Mouse (Mus musculus) ES-Bruce4 (cell line): ENCODE data around the gene Gabra2. TPM values are rescaled to one million over a fixed set of nuclear protein-coding genes. Genes with fewer than 3 reads are reported as not detected.

Source experiments
- H3K27ac ChIP-seq: 2 replicates; pipeline ENCODE4 v1.5.1; 2012; ENCODE audit warnings: low read length, inconsistent platforms; ENCODE audit not compliant: insufficient read depth
- H3K27me3 ChIP-seq: 2 replicates; pipeline ENCODE4 v1.6.1; 2012; ENCODE audit warnings: mild to moderate bottlenecking, low read length, inconsistent platforms; ENCODE audit not compliant: control insufficient read depth, poor library complexity, insufficient read depth, severe bottlenecking
- H3K36me3 ChIP-seq: 2 replicates; pipeline ENCODE4 v1.6.1; 2012; ENCODE audit warnings: inconsistent platforms, mild to moderate bottlenecking, low read length, moderate library complexity; ENCODE audit not compliant: control insufficient read depth, poor library complexity, insufficient read depth, severe bottlenecking
- H3K4me1 ChIP-seq: one replicate; pipeline ENCODE4 v1.8.1; 2011; ENCODE audit warnings: low read length; ENCODE audit not compliant: control insufficient read depth, insufficient read depth
- H3K4me3 ChIP-seq: 2 replicates; pipeline ENCODE4 v1.5.1; 2011; ENCODE audit warnings: low read depth, mild to moderate bottlenecking, low read length
- H3K9ac ChIP-seq: 2 replicates; pipeline ENCODE4 v1.6.1; 2012; ENCODE audit warnings: low read depth, mild to moderate bottlenecking, inconsistent platforms; ENCODE audit not compliant: poor library complexity, severe bottlenecking
- H3K9me3 ChIP-seq: replicated peaks from 2 replicates; pipeline ENCODE4 v1.6.1; 2012; ENCODE audit warnings: mild to moderate bottlenecking, low read length, inconsistent platforms; ENCODE audit not compliant: control insufficient read depth, poor library complexity, insufficient read depth, severe bottlenecking
- CTCF ChIP-seq: IDR thresholded peaks from one replicate; pipeline ENCODE4 v1.8.1; 2011; ENCODE audit warnings: low read depth, low read length
- EP300 ChIP-seq: IDR thresholded peaks from 2 replicates; pipeline ENCODE4 v1.6.1; 2011; ENCODE audit warnings: low read depth, low read length; ENCODE audit not compliant: insufficient read depth
- POLR2A ChIP-seq: IDR thresholded peaks from one replicate; pipeline ENCODE4 v1.8.1; 2011; ENCODE audit warnings: low read length; ENCODE audit not compliant: insufficient read depth
- polyA plus RNA-seq: library from polyadenylated mRNA; stranded (reverse); fragments of >200 nt; gene quantifications from 2 replicates; pipeline ENCODE4 v1.2.4, GENCODE M21; 2011; ENCODE audit warnings: low read depth; ENCODE audit not compliant: missing spikeins, insufficient read depth, insufficient read length

The Gabra2 gene
- polyA plus RNA-seq, 1 experiment = not detected

DNA sequence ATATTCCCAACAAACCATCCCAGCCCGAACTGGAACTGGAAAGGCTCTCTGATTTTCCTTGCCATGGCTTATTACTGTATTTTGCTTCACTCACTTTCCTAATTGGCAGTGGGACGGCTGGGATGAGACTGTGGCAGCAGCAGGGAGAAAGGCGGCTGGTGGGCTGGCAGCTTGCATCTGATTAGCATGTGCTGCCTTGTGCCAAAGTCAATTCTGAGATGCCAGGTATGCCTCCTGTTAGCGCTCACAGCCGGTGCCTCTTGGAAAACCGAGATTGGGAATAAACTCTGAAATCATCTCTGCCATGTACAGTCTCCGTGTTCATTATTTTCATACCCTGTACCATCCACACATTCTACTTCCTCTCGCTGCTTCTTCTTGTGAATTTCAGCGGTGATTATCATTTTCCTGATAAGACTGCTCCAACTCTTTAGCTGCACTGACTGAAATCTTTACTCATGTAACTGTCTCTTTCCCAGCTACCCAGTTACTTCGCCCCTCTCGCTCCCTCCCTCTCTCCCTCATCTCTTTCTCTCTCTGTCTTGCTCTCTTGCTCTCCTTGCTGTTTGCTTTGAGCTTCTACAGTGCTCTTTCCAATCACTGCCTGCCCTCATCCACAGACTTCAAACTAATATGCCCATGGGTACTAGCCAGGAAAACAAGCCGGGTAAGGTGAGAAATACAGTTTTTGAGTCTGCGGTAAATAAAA is 99.9 kb downstream of the Gabra2 start:
- no peak for TF ChIP-seq CTCF
- TF ChIP-seq EP300 = no peak
- no peak for TF ChIP-seq POLR2A
- Histone ChIP-seq H3K27ac (no peak overlapping the region), H3K9ac (no peak overlapping the region), H3K9me3 (no peaks in the 10 kb centered on the region), H3K4me3 (no peak overlapping the region), H3K36me3 (no peaks in the 10 kb centered on the region), H3K27me3 (no peaks in the 10 kb centered on the region), H3K4me1 (no peaks in the 10 kb centered on the region)

DNA sequence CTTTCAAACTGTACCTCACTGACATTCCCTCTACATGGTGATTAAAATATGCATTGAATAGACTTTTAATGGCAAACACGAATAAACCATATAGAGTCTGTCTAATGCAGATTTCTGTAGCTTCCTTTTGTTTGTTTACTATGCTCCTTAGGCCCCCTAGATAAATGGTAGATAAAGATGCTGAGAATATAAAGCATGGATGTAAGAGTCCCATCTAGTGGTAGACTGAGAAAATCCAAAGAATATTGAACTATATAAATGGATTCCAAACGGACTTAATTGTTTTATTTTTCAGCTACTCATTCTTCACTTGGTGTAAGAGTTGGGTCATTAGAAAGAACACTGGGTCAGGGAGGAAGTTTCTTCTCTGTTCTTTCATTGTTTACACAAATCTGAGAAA is 102.4 kb downstream of the Gabra2 start:
- no peak for TF ChIP-seq EP300
- no peak for TF ChIP-seq POLR2A
- TF ChIP-seq CTCF = no peak
- Histone ChIP-seq H3K36me3 (no peaks in the 10 kb centered on the region), H3K27me3 (no peaks in the 10 kb centered on the region), H3K4me3 (no peak overlapping the region), H3K27ac (no peak overlapping the region), H3K9me3 (no peaks in the 10 kb centered on the region), H3K4me1 (no peaks in the 10 kb centered on the region), H3K9ac (no peak overlapping the region)

DNA sequence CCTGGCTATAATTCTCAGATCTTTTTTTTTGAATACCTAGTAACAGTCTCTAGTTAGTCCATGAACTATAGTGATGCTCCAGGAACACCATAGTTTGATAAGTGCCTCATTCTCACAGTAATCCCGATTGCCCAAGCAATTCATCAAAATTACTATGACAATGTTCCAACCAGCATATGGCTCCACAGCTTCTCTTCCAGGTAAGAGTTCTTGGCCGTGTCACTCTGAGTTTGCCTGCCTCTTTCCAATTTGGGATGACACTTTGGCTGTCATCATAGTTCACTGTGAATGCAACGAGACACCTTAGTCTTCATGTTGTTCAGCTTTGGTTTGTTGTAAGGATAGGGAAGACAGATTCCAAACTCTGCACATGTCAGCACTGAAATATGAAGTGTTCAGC is 104.8 kb downstream of the Gabra2 start:
- no peaks in the 10 kb centered on the region for H3K4me1 ChIP-seq
- H3K4me3 ChIP-seq = no peak overlapping the region
- H3K27me3 ChIP-seq = no peaks in the 10 kb centered on the region
- no peak overlapping the region for H3K27ac ChIP-seq
- TF ChIP-seq CTCF = no peak
- TF ChIP-seq EP300 = no peak
- no peak for TF ChIP-seq POLR2A
- H3K36me3 ChIP-seq = no peaks in the 10 kb centered on the region
- no peak overlapping the region for H3K9ac ChIP-seq
- H3K9me3 ChIP-seq = no peaks in the 10 kb centered on the region
